Mouse (Mus musculus) adrenal gland, postnatal 0 days (tissue): ENCODE data around the gene Gm15085. TPM values are rescaled to one million over a fixed set of nuclear protein-coding genes. Genes with fewer than 3 reads are reported as not detected.

Experiments
- polyA plus RNA-seq: library from polyadenylated mRNA; unstranded; fragments of >200 nt; fragmentation: Nextera tagmentation; extraction: Ambion mirVana; gene quantifications from 2 replicates; pipeline ENCODE4 v1.2.1, GENCODE M21; 2015

Gene Gm15085
- polyA plus RNA-seq: not detected in 2 replicates

DNA sequence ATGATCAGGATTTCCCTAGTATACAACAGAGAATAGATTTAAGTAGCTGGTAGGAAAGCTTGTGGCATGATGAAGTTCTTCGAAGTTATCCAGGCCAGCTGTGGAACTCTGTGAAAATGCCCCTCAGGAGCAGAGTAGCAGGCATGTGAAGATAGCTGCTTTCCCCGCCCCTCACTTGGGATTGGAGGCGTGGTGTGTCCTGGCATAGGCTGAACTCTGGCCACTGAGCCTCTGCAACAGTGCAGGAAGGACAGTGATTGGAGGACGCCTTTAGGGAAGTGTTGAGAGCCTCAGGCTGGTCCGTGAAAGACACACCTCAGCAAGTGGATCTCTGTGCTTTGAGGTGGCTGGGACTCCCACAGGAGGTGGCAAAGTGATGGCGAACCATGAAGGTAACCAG lies at the start of gene Gm15085:
Gene Gm15085, plus strand, starts transcription at position 301 of the 400 bp plus-strand sequence.

Other genes starting within 250 kb of the Gm15085 start
- gene Gm15093, start 175.2 kb upstream of the Gm15085 start, polyA plus RNA-seq: not detected in 2 replicates
- gene Gm10439, start 147.0 kb downstream of the Gm15085 start, polyA plus RNA-seq: not detected in 2 replicates